Mouse (Mus musculus) small intestine, adult 2 months (tissue): ENCODE measurements around the gene Ccdc183. TPM values are rescaled to one million over a fixed set of nuclear protein-coding genes. Genes with fewer than 3 reads are reported as not detected.

Experiments used
- H3K27ac ChIP-seq: fragments of 200-500 bp; 2 replicates; pipeline ENCODE4 v1.5.1; 2012; ENCODE audit warnings: low read depth, low read length, control low read depth, inconsistent platforms; ENCODE audit not compliant: insufficient read depth
- H3K27me3 ChIP-seq: fragments of 200-500 bp; 2 replicates; pipeline ENCODE4 v1.6.1; 2012; ENCODE audit warnings: mild to moderate bottlenecking, moderate library complexity, low read length, inconsistent platforms; ENCODE audit not compliant: control insufficient read depth, insufficient read depth
- H3K36me3 ChIP-seq: fragments of 200-500 bp; 2 replicates; pipeline ENCODE4 v1.6.1; 2012; ENCODE audit warnings: mild to moderate bottlenecking, low read length, control low read depth, inconsistent platforms; ENCODE audit not compliant: control insufficient read depth, insufficient read depth
- H3K4me1 ChIP-seq: fragments of 200-500 bp; 2 replicates; pipeline ENCODE4 v1.6.1; 2012; ENCODE audit warnings: low read length, inconsistent platforms, mixed read lengths; ENCODE audit not compliant: control insufficient read depth, insufficient read depth, insufficient read length
- H3K4me3 ChIP-seq: fragments of 200-500 bp; 2 replicates; pipeline ENCODE4 v1.5.1; 2012; ENCODE audit warnings: low read depth, mild to moderate bottlenecking, control low read depth, inconsistent platforms, low read length, moderate library complexity
- CTCF ChIP-seq: fragments of 200-500 bp; IDR thresholded peaks from 2 replicates; pipeline ENCODE4 v1.5.1; 2012; ENCODE audit warnings: low read depth, mild to moderate bottlenecking, control low read depth, inconsistent platforms, low read length, moderate library complexity, mixed read lengths; ENCODE audit not compliant: insufficient replicate concordance, insufficient read length; ENCODE audit errors: extremely low read depth
- POLR2A ChIP-seq: fragments of 200-500 bp; IDR thresholded peaks from 2 replicates; pipeline ENCODE4 v1.6.1; 2012; ENCODE audit warnings: low read depth, mild to moderate bottlenecking, control low read depth, inconsistent platforms, low read length, moderate library complexity
- WGBS: fragments of 180-500 bp; shearing (Covaris S2); methylation state at CpG from one replicate; pipeline ENCODE4 v1.1.7; 2018; 5-methylcytosine and 5-hydroxymethylcytosine counted together
- polyA plus RNA-seq: library from polyadenylated mRNA; depleted of rRNA; stranded (reverse); fragments of >200 nt; gene quantifications from 2 replicates; pipeline ENCODE4 v1.2.3, GENCODE M21; 2012; rRNA removed

The Ccdc183 gene
- not detected in 2 replicates for polyA plus RNA-seq

- H3K27ac ChIP-seq = no peak within 1 kb of the TSS
- no peaks in the 10 kb centered on the region; the same call in none of the 2 replicates for H3K4me1 ChIP-seq
- TF ChIP-seq CTCF = no peak
- no peak for TF ChIP-seq POLR2A
- 85% methylated on average over 3 of the region's 3 CpGs for WGBS
- H3K4me3 ChIP-seq = no peak within 1 kb of the TSS
- H3K27me3 ChIP-seq = peaks cover 14% of the 10 kb centered on the region
- H3K36me3 ChIP-seq = no peaks in the 10 kb centered on the region
Observed at GRCm38 (mm10) chr2:25617578-25617977, at the start of gene Ccdc183. Gene Ccdc183 (minus strand): TSS chr2:25617678.

DNA sequence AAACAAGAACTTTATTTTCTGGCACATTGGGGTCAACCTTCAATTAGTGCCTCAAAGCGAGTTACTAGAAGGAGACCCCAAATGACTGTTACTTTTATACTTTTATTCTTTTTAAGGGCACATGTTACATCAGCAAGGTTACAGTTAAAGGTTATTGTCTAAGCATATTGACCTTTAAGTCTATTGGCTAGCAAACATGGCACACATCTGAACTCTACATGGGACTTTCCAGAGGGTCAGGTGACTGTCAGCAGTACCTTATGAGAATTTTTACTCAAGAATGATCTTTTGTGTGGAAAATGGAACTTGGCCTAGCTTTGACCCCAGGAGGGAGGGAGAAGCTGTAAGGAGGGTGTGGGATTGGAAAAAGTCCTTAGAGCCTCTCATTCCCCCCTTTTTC, 49.0 kb upstream of the Ccdc183 start:
- H3K27ac ChIP-seq = no peak overlapping the region
- 70% methylated on average over 1 of the region's 1 CpGs for WGBS
- TF ChIP-seq CTCF = no peak
- TF ChIP-seq POLR2A = no peak

DNA sequence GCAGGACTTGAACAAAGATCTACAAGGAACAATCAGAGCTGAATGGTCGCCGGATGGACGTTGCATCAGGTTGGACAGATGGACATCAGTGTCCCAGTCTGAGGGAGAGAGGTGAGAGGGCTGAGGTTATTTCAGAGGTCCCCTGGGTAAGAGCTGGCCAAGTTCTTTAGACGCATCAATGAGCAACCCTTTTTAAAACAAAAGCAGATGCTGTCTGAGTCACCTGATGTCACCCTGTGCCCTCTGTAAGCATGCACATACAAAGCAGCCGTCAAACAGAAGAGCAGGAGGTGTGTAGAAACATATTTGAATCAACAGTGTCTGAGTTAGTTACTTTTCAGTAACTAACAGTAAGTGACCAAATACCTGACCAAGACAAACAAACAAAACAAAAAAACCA, 46.6 kb upstream of the Ccdc183 start:
- Histone ChIP-seq H3K4me3 (no peak overlapping the region), H3K36me3 (no peaks in the 10 kb centered on the region), H3K4me1 (no peaks in the 10 kb centered on the region), H3K27ac (no peak overlapping the region), H3K27me3 (no peaks in the 10 kb centered on the region)
- WGBS = 82% methylated on average over 5 of the region's 5 CpGs
- TF ChIP-seq CTCF (no peak), POLR2A (no peak)

More for the DNA sequence above, 49.0 kb upstream of the Ccdc183 start:
- Histone ChIP-seq H3K36me3 (no peaks in the 10 kb centered on the region), H3K4me3 (no peak overlapping the region), H3K4me1 (no peaks in the 10 kb centered on the region), H3K27me3 (no peaks in the 10 kb centered on the region)

DNA sequence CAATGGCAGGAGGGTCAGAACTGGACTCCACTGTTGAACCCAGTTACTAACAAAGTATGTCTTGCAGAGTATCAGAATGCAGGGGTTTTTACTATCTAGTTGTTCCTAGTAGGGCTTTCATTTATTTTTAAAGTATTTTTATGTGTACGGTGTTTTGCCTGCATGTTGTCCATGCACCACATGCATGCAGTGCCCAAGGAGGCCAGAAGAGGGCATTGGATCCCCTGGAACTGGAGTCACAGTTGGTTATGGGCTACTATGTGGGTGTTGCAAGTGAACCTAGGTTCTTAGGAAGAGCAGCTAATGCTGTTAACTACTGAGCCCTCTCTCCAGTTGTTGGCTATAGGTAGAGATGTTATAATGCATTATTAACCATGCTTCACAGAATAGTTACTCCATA, 46.0 kb upstream of the Ccdc183 start:
- Histone ChIP-seq H3K4me3 (no peak overlapping the region), H3K27me3 (no peaks in the 10 kb centered on the region), H3K36me3 (no peaks in the 10 kb centered on the region), H3K27ac (no peak overlapping the region), H3K4me1 (peaks cover under 1% of the 10 kb centered on the region; the same call in 1 of the 2 replicates)
- TF ChIP-seq POLR2A (no peak), CTCF (peak; percentile 48; the same call in 1 of the 2 replicates)
- 59% methylated on average over 1 of the region's 1 CpGs for WGBS

- no peak overlapping the region for H3K27ac ChIP-seq
- TF ChIP-seq POLR2A = no peak
- no peak for TF ChIP-seq CTCF
- WGBS = 72% methylated on average over 6 of the region's 6 CpGs
Observed at GRCm38 (mm10) chr2:25661245-25661970, 43.9 kb upstream of the Ccdc183 start.

DNA sequence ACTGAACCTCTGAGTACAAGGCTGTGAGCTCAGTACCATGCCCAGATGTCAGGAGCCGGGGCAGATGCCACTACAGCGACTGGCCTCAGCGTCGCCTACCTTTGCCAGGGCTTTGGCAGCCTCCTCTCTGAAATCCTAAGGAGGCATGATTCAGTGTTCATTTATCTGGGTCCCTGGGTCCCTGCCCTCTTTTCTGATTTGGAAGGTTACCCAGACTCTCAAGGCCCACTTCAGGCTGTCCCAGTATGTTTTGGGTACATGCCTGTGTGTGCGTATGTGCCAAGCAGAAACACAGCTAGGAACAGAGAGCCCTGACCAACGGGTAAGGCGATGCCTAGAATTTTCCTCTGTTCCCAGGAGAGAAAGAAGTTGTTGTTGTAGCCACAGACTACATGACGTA, 42.8 kb upstream of the Ccdc183 start:
- H3K4me1 ChIP-seq = peaks cover 3% of the 10 kb centered on the region; the same call in 1 of the 2 replicates
- TF ChIP-seq POLR2A (no peak), CTCF (no peak)
- H3K36me3 ChIP-seq = no peaks in the 10 kb centered on the region

More at GRCm38 (mm10) chr2:25661245-25661970, 43.9 kb upstream of the Ccdc183 start:
- no peak overlapping the region for H3K4me3 ChIP-seq
- H3K36me3 ChIP-seq = no peaks in the 10 kb centered on the region
- H3K4me1 ChIP-seq = peaks cover 3% of the 10 kb centered on the region; the same call in 1 of the 2 replicates
- H3K27me3 ChIP-seq = no peaks in the 10 kb centered on the region

GRCm38 (mm10) chr2:25657652-25658051, 40.2 kb upstream of the Ccdc183 start, which contains the start of gene Lcn5:
Gene Lcn5 (plus strand): TSS chr2:25657952.
- Histone ChIP-seq H3K4me1 (peaks cover 3% of the 10 kb centered on the region; the same call in 1 of the 2 replicates), H3K4me3 (no peak within 1 kb of the TSS), H3K27me3 (no peaks in the 10 kb centered on the region), H3K27ac (no peak within 1 kb of the TSS), H3K36me3 (no peaks in the 10 kb centered on the region)
- no peak for TF ChIP-seq POLR2A

More for the DNA sequence above, 42.8 kb upstream of the Ccdc183 start:
- 89% methylated on average over 8 of the region's 8 CpGs for WGBS
- no peak overlapping the region for H3K27ac ChIP-seq
- no peaks in the 10 kb centered on the region for H3K27me3 ChIP-seq
- no peak overlapping the region for H3K4me3 ChIP-seq
